Mouse (Mus musculus) cerebellum, postnatal 36 days (tissue): Measurements from ENCODE around the gene Glra4.
A peak's percentile ranks its signal among the peaks of the same experiment; 100 is the strongest.

Source experiments
- DNase-seq, 2 experiments: peaks; one replicate each; pipeline ENCODE4 v3.0.0; 2021 to 2022; ENCODE audit warnings: mixed read lengths in 2 of 2

Gene Glra4

GRCm38 (mm10) chrX:136780041-136780440 is at the start of gene Glra4:
TSS of gene Glra4 (minus strand) at chrX:136780141.
- no peak for DNase-seq

DNA sequence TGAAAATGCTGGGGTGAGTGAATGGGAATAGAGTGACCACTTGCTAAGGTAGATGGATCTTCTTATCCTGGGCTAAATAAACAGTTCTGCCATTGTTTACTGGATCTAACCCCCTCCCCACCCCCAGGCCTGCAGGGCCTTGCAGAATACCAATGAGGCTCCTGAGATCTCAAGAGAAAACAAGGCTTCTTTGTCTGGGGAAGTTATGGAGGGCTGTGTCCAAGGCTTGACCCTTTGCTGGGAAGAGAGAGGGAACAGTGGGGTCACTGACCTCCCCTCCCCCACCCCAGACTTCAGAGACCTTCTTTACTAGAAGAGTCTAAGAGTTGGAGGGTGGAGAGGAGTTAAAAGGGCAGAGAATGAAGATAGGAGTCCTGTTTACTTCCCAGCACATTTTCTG is 48.7 kb upstream of the Glra4 start:
- no peak for DNase-seq

- DNase-seq = no peak
These were observed 45.1 kb upstream of the Glra4 start for GRCm38 (mm10) chrX:136825016-136825415.

DNA sequence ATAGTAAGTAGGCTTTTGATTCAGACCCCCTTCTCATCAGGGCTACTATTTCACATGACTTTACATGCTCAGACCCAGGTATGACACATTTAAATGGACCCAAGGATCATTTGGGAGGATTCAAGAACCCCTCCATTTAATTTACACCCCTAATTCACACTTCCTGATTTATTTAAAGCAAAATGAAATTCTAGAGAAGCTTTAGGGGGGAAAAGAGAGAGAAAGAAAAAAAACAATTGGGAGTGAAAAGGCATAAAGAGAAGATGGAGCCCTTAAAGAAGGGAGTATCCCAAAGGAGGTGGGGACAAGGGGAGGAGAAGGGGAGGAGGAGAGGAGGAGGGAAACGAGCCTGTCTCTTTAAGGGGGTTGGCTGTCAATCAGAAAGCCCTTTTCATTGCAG is 42.4 kb upstream of the Glra4 start, which contains the start of gene Plp1:
Plp1 (plus strand) TSS at position 301 of the 400 bp plus-strand sequence.
- no peak for DNase-seq

DNA sequence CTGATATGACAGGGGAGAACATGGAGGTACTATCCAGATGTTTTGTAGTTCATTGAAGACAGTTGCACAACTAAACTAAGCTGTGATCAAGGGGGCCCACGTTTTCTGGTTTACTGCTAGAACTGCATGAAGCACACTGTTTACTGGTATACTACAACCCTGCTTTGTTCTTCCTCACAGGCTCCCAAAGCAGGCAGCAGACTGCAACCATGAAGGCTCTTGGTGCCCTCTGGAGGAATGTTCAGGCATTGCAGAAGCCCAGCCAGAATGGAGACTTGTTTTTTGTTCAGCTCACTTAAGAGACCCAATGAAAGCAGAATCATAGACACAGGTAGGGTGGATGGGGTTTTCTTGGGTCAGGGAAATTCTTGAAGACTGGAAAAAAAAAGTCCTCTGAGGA is 40.3 kb upstream of the Glra4 start:
- peak; percentile 66 to 73 for DNase-seq

DNA sequence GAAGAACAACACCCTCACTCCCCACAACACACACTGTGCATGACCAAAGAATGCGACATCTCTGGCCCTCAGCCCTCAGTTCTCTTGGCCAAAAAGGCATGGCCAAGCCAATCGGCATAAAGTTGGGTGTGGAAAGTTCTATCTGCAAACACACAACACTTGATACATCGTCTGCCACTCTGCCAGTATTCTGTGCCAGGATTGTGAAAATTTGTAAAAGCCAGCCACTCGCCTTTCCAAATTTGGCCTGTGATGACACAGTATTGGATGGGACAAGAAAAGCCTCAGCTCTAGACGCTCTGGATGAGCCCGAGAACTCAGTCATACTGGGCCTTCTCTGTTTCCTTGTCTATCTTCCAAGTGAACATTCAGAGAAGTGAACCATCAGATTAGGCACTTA is 39.8 kb upstream of the Glra4 start:
- DNase-seq = no peak

GRCm38 (mm10) chrX:136797223-136797622 is 17.3 kb upstream of the Glra4 start:
- DNase-seq = no peak

- DNase-seq = no peak
These were observed 9.5 kb upstream of the Glra4 start for GRCm38 (mm10) chrX:136789446-136789845.

DNA sequence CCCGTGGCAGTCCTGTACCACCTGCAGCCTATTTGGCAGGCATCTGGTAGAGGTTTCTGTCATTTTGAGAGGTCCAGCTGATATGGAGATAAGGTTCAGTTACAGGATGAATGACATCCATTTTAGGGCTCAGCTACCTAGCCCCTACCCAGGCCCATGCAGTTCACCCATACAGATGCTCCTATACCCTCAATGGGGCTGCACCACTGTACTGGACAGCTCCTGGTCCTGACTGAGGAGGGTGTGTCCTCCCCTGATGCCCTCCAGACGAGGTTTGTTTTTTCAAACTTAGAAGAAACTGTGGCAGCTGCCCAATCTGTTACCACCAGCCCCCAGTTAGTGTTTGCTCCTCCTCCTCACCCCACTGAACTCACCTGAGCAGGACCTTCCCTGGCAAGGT is 679 bp downstream of the Glra4 start:
- DNase-seq = no peak

DNA sequence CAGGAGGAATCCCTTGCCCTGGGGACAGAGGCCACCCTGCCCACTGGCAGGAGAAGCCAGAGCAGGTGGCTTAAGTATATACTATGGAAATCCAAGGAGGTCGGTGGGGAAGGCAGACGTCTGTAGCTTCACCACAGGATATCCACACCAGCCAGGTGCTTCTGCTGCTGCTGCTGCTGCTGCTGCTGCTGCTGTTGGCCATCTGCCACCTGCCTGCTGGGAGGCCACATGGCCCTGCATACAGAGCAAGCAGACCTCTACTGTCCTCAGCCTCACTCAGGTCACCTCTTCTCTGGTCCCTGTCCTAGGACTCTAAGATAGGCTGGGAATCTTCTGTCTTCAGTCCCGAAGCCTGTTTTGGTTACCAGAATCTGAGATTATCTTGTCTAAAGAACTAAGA is 1.9 kb downstream of the Glra4 start:
- peak in 1 of 2 experiments; percentile 11 for DNase-seq

DNA sequence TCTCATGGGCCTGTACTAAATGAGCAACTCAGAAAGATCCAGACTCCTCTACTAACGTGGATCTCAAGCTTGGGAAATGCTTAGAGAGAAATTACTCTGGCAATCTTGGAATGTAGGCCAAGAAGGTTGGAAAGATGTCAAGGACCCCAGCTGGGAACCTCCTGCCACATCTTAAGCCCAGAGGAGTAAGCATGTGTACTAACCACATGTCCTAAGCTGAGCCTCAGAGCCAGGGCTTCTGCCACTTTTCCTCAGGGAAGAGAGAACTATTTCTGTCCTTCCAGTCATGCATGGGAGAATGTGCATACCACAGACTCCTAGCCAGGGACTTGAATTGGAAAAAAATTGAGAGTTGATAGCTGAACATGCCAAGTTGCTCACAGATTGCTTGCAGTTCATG is 6.9 kb downstream of the Glra4 start:
- DNase-seq = peak; percentile 11 to 29

- DNase-seq = peak in 1 of 2 experiments; percentile 10
These were observed 18.6 kb downstream of the Glra4 start for GRCm38 (mm10) chrX:136761103-136762074.

DNA sequence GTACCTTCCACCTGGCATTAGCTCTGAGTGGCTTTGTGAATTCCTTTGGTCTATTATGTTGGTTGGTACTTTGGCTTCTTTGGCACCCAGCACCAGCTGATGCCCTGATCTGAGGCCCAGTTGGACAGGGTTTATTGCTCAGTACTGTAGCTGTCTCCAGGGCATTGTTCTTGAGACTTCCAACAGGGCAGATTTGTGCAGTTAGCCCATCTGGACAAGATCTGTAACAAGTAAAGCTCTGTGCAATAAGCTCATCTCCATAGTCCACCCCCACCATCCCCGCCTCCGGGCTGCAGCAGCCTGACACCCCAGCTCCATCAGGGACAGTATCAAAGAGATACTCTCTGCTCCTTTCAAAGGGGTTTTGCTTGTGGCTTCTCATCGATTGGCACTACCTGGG is 24.5 kb downstream of the Glra4 start:
- DNase-seq = no peak

GRCm38 (mm10) chrX:136749329-136749728 is 30.6 kb downstream of the Glra4 start:
- no peak for DNase-seq

DNA sequence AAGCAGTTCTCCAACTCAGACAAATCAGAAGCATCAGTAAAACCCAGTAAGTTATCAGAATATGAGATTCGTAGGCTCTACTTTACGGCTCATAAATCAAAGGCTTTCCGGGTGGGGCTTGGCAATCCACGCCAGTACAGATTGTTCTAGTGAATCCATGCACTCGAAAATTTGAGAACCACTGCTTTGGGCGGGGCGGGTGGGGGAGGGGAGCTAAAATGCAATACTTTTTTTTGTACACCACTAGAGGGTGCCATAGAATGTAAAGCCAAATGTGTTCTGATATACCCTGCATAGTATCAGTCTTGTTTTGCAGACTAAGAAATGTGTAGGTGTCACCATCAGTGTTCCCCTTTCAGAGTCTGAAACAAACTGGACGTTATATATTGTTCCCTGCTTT is 35.3 kb downstream of the Glra4 start:
- DNase-seq = no peak

GRCm38 (mm10) chrX:136743459-136743858 is 36.5 kb downstream of the Glra4 start, which contains the start of gene Morf4l2:
TSS of gene Morf4l2 (minus strand) at chrX:136743690.
- DNase-seq = no peak

GRCm38 (mm10) chrX:136742661-136743103 is 37.3 kb downstream of the Glra4 start:
- peak; percentile 36 to 64 for DNase-seq

- DNase-seq = peak in 1 of 2 experiments; percentile 6
These were observed 37.7 kb downstream of the Glra4 start for GRCm38 (mm10) chrX:136742241-136742640.

DNA sequence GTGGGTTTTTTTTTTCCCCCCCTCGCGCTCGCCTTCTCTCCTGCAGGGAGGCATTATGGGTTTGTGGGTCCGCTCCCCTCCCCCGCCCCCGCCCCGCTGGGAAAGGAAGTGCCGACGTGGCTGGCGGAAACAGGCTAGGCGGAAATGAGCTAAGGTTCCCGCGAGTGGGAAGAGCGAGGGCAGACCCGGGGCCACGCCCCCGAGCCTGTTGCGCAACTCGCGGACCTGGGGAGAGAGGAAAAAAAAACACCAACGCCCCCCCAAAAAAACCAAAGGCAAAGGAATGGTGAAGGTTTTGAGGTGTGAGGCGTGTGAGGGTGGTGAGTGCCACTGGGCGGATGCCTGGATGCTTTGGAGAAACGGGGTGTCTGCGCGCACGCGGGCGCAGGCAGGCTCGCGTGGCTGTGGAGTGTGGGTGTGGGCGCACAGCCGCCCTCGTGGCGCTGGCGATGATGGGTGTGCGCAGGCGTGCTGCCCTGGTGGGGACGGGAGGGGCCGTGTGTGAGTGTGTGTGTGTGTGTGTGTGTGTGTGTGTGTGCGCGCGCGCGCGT is 38.2 kb downstream of the Glra4 start:
- DNase-seq = peak; percentile 75

- DNase-seq = peak; percentile 88 to 89
These were observed 38.9 kb downstream of the Glra4 start for GRCm38 (mm10) chrX:136740791-136741650.

DNA sequence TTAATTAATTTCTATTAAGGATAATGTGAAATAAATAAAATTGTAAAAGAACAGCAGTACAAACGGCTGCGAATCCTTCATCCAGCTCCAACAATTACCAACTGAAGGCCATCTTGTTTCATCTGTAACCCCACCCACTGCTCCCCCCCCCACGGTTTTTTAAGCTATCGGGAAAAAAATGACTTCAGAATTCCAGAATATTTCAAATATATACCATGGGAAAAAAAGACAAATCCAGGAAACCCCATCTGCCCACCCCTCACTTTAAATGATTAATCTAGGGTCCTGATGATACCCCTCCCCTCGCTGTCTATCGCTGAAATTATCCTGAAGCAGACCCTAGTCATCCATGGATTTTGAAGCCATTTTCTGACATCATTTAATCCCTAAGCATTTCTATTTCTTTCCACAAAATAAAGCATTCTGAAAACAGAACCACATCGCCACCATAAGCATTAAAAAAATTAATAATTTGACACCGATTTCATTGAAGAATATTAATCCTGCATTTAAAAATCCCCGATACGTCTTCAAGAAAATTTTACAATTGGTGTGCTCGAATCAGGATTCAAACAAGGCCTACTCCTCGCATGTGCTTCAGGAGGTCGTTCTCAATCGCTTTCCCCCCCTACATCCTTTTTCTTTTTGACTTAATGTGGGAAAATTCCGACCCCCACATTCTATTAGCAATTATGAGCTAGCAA is 39.7 kb downstream of the Glra4 start:
- DNase-seq = no peak

DNA sequence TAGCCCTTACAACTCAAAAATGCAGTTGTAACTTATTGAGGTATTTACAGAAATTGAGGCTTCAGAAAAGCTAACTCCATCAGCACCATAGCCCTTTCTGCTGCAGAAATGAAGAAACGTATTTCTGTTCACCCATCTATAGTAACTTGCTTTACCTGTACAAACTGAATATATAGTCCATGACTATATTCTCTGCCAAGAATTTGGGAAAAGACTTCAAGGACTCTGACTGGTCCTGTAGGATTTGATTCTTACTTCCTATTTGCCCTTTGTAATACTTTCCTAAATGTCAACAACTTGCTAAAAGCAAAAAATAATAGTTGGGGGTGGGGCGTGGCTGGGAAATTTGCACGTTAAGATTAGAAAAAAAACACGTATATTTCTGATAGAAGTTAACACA is 47.9 kb downstream of the Glra4 start:
- no peak for DNase-seq
